Mouse (Mus musculus) mature B cell (primary cell): ENCODE measurements around the gene Zfp365.

Experiments used
- in situ Hi-C: fragments of 300-500 bp; cut with MboI; formaldehyde crosslinking; loops from 2 replicates; pipeline ENCODE4 v1.14.3; 2019

The Zfp365 gene

GRCm38 (mm10) chr10:67846016-67846650, 66.3 kb downstream of the Zfp365 start:
- in situ Hi-C loops: no loop called here

GRCm38 (mm10) chr10:67841596-67841995, 70.9 kb downstream of the Zfp365 start:
- in situ Hi-C loops: no loop called here

GRCm38 (mm10) chr10:67840735-67841134, 71.7 kb downstream of the Zfp365 start:
- in situ Hi-C loops: no loop called here

- in situ Hi-C loops: no loop called here
Observed at GRCm38 (mm10) chr10:67839156-67839555, 73.3 kb downstream of the Zfp365 start.

- in situ Hi-C loops: no loop called here
Observed at GRCm38 (mm10) chr10:67836426-67836825, 76.0 kb downstream of the Zfp365 start.
